ENCODE assay signal across 18 mouse cellular contexts in the genomic region with DNA sequence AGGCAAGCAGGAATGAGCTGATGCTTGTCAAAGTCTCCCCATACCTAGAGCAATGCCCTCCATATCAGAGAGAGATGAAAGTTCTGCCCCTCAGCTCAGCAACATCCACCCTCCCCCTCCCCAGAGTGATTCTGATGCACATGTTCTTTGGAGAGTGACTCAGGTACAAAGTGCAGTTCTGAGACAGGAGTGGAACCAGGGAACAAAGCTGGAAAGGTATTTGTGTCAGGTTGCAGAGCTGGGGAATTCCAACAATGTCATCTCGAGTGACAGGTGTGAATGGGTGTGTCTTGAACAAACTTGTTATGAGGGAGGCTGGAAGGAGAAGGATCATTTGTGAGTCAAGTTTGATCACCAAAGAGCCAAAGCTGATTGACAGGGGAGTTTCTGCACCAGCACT.
DNase-seq lines count a peak whose midpoint lies in the region; TF ChIP-seq lines count a peak whose summit lies in the region.
"Had no signal": no experiment of that assay in that cellular context is flagged by ENCODE, and none has a peak within 500 bp of the region (broad histone marks: within the 10 kb centered on the region; RNA-seq: fewer than 3 reads in every experiment).

No protein-coding gene starts in this region.

- peak overlapping the region; percentile 53; the same call in 1 of the 2 replicates for H3K27ac ChIP-seq in ES-Bruce4 (ENCODE audit: insufficient read depth, low read length)
- H3K27ac ChIP-seq: forebrain, embryonic 12.5 days; hindbrain, embryonic 15.5 days; macrophage; midbrain, embryonic 12.5 days; neural tube, embryonic 15.5 days had no signal

- no peaks in the 10 kb centered on the region for H3K27me3 ChIP-seq in ES-Bruce4 (ENCODE audit: control insufficient read depth, insufficient read depth, low read length, poor library complexity, severe bottlenecking)
- H3K27me3 ChIP-seq: forebrain, embryonic 12.5 days; hindbrain, embryonic 15.5 days; midbrain, embryonic 12.5 days; neural tube, embryonic 15.5 days had no signal

- peaks cover 12% of the 10 kb centered on the region for H3K4me1 ChIP-seq in ES-Bruce4 (ENCODE audit: control insufficient read depth, insufficient read depth, low read length)
- H3K4me1 ChIP-seq in lung, adult 2 months (ENCODE audit: control insufficient read depth, insufficient read depth, low read length), result no peaks in the 10 kb centered on the region
- H3K4me1 ChIP-seq: hindbrain, embryonic 15.5 days; neural tube, embryonic 15.5 days had no signal

- 43% methylated on average over 1 of the region's 1 CpGs for WGBS in lung, adult 2 months

- DNase-seq in ZHBTc4 (ENCODE audit: low read depth, low spot score), result peak; percentile 75
- DNase-seq in lung, adult 2 months, result peak; percentile 17
- peak; percentile 53 for DNase-seq in lung, postnatal 36 days
- no peak for DNase-seq in layer of hippocampus, postnatal 10 days (ENCODE audit: low spot score in 2 of 2)
- DNase-seq in frontal cortex, postnatal 14 days (ENCODE audit: low spot score in 2 of 2), result no peak
- no peak for DNase-seq in spleen, postnatal 36 days (ENCODE audit: low spot score in 2 of 2)
- DNase-seq: adrenal gland, adult 8-10 months; cerebellum, adult 2 months; heart, postnatal 14 days; kidney, adult 8-10 months; layer of hippocampus, postnatal 36 days; thymus, postnatal 25 days had no signal

- no peaks in the 10 kb centered on the region for H3K36me3 ChIP-seq in ES-Bruce4 (ENCODE audit: control insufficient read depth, insufficient read depth, low read length, poor library complexity, severe bottlenecking)
- H3K36me3 ChIP-seq: forebrain, embryonic 12.5 days; hindbrain, embryonic 15.5 days; midbrain, embryonic 12.5 days; neural tube, embryonic 15.5 days had no signal

- no peak for TF ChIP-seq EP300 in ES-Bruce4 (IDR thresholded peaks at IDR 0.05; ENCODE audit: insufficient read depth, low read depth, low read length)

- no peak for TF ChIP-seq CTCF in ES-Bruce4 (IDR thresholded peaks at IDR 0.05; ENCODE audit: low read depth, low read length)
- TF ChIP-seq CTCF in lung, adult 2 months (IDR thresholded peaks at IDR 0.05; ENCODE audit: insufficient read depth, low read length), result no peak

- no peak for TF ChIP-seq POLR2A in ES-Bruce4 (IDR thresholded peaks at IDR 0.05; ENCODE audit: insufficient read depth, low read length)
- TF ChIP-seq POLR2A in lung, adult 2 months (IDR thresholded peaks at IDR 0.05; ENCODE audit: borderline replicate concordance, extremely low read depth, low read depth, low read length), result no peak

- no peak overlapping the region for H3K4me3 ChIP-seq in ES-Bruce4 (ENCODE audit: low read depth, low read length)
- no peak overlapping the region for H3K4me3 ChIP-seq in lung, adult 2 months (replicated peaks; ENCODE audit: extremely low read depth, low read depth, low read length)
- H3K4me3 ChIP-seq: forebrain, embryonic 12.5 days; hindbrain, embryonic 15.5 days; midbrain, embryonic 12.5 days; neural tube, embryonic 15.5 days had no signal

- no peak overlapping the region for H3K9ac ChIP-seq in ES-Bruce4 (ENCODE audit: low read depth, poor library complexity, severe bottlenecking)
- H3K9ac ChIP-seq: forebrain, embryonic 12.5 days; hindbrain, embryonic 15.5 days; midbrain, embryonic 12.5 days; neural tube, embryonic 15.5 days had no signal

- H3K9me3 ChIP-seq in ES-Bruce4 (replicated peaks; ENCODE audit: control insufficient read depth, insufficient read depth, low read length, poor library complexity, severe bottlenecking), result no peaks in the 10 kb centered on the region
- H3K9me3 ChIP-seq: forebrain, embryonic 12.5 days; hindbrain, embryonic 15.5 days; midbrain, embryonic 12.5 days; neural tube, embryonic 15.5 days had no signal

Comparison
In these comparisons a context has a peak if more than half of its experiments do, and no peak if none do; other contexts are left out.
1. DNase-seq: peak in ZHBTc4 (single experiment), lung, adult 2 months (single experiment) and lung, postnatal 36 days (single experiment); none in layer of hippocampus, postnatal 10 days (0 of 2), frontal cortex, postnatal 14 days (0 of 2) and spleen, postnatal 36 days (0 of 2).